Mouse (Mus musculus) cortical plate, adult 2 months (tissue): ENCODE results near the gene Jph2.

Experiments
- CTCF ChIP-seq: fragments of 200-500 bp; IDR thresholded peaks from 2 replicates; pipeline ENCODE4 v1.5.1; 2011; ENCODE audit warnings: mild to moderate bottlenecking, control low read depth, low read length; ENCODE audit not compliant: insufficient read depth; ENCODE audit errors: extremely low read depth
- POLR2A ChIP-seq: fragments of 200-500 bp; IDR thresholded peaks from 2 replicates; pipeline ENCODE4 v1.6.1; 2011; ENCODE audit warnings: mild to moderate bottlenecking, low read length, control low read depth; ENCODE audit not compliant: insufficient read depth; ENCODE audit errors: extremely low read depth

GRCm38 (mm10) chr2:163439488-163439887 lies 41.7 kb upstream of the Jph2 start:
- TF ChIP-seq CTCF (no peak), POLR2A (no peak)
